Mouse (Mus musculus) thymus, postnatal 4 days (tissue): Measurements from ENCODE around the gene Rab9b.

Source experiments
- DNase-seq: peaks from one replicate; pipeline ENCODE4 v3.0.0; 2021

Rab9b gene

GRCm38 (mm10) chrX:136868061-136869040 is at the start of gene Rab9b:
Gene Rab9b, minus strand, starts transcription at chrX:136868755.
- DNase-seq: peak; percentile 13

GRCm38 (mm10) chrX:136904369-136904768 is 35.8 kb upstream of the Rab9b start:
- DNase-seq: no peak

- DNase-seq: no peak
These were observed 27.2 kb upstream of the Rab9b start for GRCm38 (mm10) chrX:136895757-136896156.

- DNase-seq: no peak
These were observed 18.3 kb downstream of the Rab9b start for GRCm38 (mm10) chrX:136850300-136850699.

DNA sequence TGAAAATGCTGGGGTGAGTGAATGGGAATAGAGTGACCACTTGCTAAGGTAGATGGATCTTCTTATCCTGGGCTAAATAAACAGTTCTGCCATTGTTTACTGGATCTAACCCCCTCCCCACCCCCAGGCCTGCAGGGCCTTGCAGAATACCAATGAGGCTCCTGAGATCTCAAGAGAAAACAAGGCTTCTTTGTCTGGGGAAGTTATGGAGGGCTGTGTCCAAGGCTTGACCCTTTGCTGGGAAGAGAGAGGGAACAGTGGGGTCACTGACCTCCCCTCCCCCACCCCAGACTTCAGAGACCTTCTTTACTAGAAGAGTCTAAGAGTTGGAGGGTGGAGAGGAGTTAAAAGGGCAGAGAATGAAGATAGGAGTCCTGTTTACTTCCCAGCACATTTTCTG is 39.9 kb downstream of the Rab9b start:
- DNase-seq: no peak

- DNase-seq: no peak
These were observed 43.5 kb downstream of the Rab9b start for GRCm38 (mm10) chrX:136825016-136825415.

GRCm38 (mm10) chrX:136822371-136822770 is 46.2 kb downstream of the Rab9b start, which contains the start of gene Plp1:
Gene Plp1, plus strand, starts transcription at chrX:136822671.
- DNase-seq: no peak

- DNase-seq: peak; percentile 74
These were observed 48.3 kb downstream of the Rab9b start for GRCm38 (mm10) chrX:136820250-136820649.

- no peak for DNase-seq
These were observed 48.8 kb downstream of the Rab9b start for GRCm38 (mm10) chrX:136819752-136820151.
